Mouse (Mus musculus): ENCODE data around the gene Tkt.
"Not testable (repeated sequence)": the region's sequence is repeated elsewhere in the genome, so short reads cannot be mapped to it uniquely, and the experiment has no call there.

Gene Tkt

GRCm38 (mm10) chr14:30548131-30548720 is at the start of gene Tkt:
Tkt (plus strand) TSS chr14:30548359.
- ATAC-seq (ENCODE audit: insufficient number of reproducible peaks, low FRiP score, low TSS enrichment) = 0 out of 2 replicates have a peak, but pooled peaks have one; percentile 26

GRCm38 (mm10) chr14:30504990-30505389 is 43.2 kb upstream of the Tkt start:
- ATAC-seq (ENCODE audit: insufficient number of reproducible peaks, low FRiP score, low TSS enrichment) = no peak

GRCm38 (mm10) chr14:30510214-30510763 is 37.9 kb upstream of the Tkt start:
- no peak for ATAC-seq (ENCODE audit: insufficient number of reproducible peaks, low FRiP score, low TSS enrichment)

- ATAC-seq (ENCODE audit: insufficient number of reproducible peaks, low FRiP score, low TSS enrichment) = no peak
Measured at GRCm38 (mm10) chr14:30512896-30513295, 35.3 kb upstream of the Tkt start.

- peak; percentile 99 for ATAC-seq (ENCODE audit: insufficient number of reproducible peaks, low FRiP score, low TSS enrichment)
Measured at GRCm38 (mm10) chr14:30515931-30516723, 32.0 kb upstream of the Tkt start.

GRCm38 (mm10) chr14:30519323-30519722 is 28.8 kb upstream of the Tkt start:
- no peak for ATAC-seq (ENCODE audit: insufficient number of reproducible peaks, low FRiP score, low TSS enrichment)

- no peak for ATAC-seq (ENCODE audit: insufficient number of reproducible peaks, low FRiP score, low TSS enrichment)
Measured at GRCm38 (mm10) chr14:30523356-30523755, 24.8 kb upstream of the Tkt start.

- no peak for ATAC-seq (ENCODE audit: insufficient number of reproducible peaks, low FRiP score, low TSS enrichment)
Measured at GRCm38 (mm10) chr14:30528392-30528791, 19.8 kb upstream of the Tkt start.

- ATAC-seq (ENCODE audit: insufficient number of reproducible peaks, low FRiP score, low TSS enrichment) = no peak
Measured at GRCm38 (mm10) chr14:30528961-30529360, 19.2 kb upstream of the Tkt start.

- ATAC-seq (ENCODE audit: insufficient number of reproducible peaks, low FRiP score, low TSS enrichment) = no peak
Measured at GRCm38 (mm10) chr14:30529454-30529853, 18.7 kb upstream of the Tkt start.

GRCm38 (mm10) chr14:30530726-30531269 is 17.4 kb upstream of the Tkt start:
- no peak for ATAC-seq (ENCODE audit: insufficient number of reproducible peaks, low FRiP score, low TSS enrichment)

- no peak for ATAC-seq (ENCODE audit: insufficient number of reproducible peaks, low FRiP score, low TSS enrichment)
Measured at GRCm38 (mm10) chr14:30531431-30531830, 16.7 kb upstream of the Tkt start.

GRCm38 (mm10) chr14:30531896-30532295 is 16.3 kb upstream of the Tkt start:
- ATAC-seq (ENCODE audit: insufficient number of reproducible peaks, low FRiP score, low TSS enrichment) = no peak

GRCm38 (mm10) chr14:30533780-30534450 is 14.2 kb upstream of the Tkt start:
- ATAC-seq (ENCODE audit: insufficient number of reproducible peaks, low FRiP score, low TSS enrichment) = no peak

GRCm38 (mm10) chr14:30541541-30541940 is 6.6 kb upstream of the Tkt start:
- ATAC-seq (ENCODE audit: insufficient number of reproducible peaks, low FRiP score, low TSS enrichment) = no peak; the same call in 1 of the 2 replicates

GRCm38 (mm10) chr14:30543331-30543730 is 4.8 kb upstream of the Tkt start:
- not testable (repeated sequence) for ATAC-seq (ENCODE audit: insufficient number of reproducible peaks, low FRiP score, low TSS enrichment)

- ATAC-seq (ENCODE audit: insufficient number of reproducible peaks, low FRiP score, low TSS enrichment) = peak; percentile 81
Measured at GRCm38 (mm10) chr14:30548965-30549776, 1.0 kb downstream of the Tkt start.

- ATAC-seq (ENCODE audit: insufficient number of reproducible peaks, low FRiP score, low TSS enrichment) = 0 out of 2 replicates have a peak, but pooled peaks have one; percentile 9
Measured at GRCm38 (mm10) chr14:30549777-30550149, 1.6 kb downstream of the Tkt start.

GRCm38 (mm10) chr14:30550232-30551070 is 2.3 kb downstream of the Tkt start:
- ATAC-seq (ENCODE audit: insufficient number of reproducible peaks, low FRiP score, low TSS enrichment) = no peak

Measured in cerebellum, adult (tissue).